Mouse (Mus musculus) small intestine, adult 10 weeks (tissue): Measurements from ENCODE around the gene Retsat. TPM values are rescaled to one million over a fixed set of nuclear protein-coding genes. Genes with fewer than 3 reads are reported as not detected.

Experiments used
- polyA plus RNA-seq: library from polyadenylated mRNA; stranded (reverse); fragments of 350-450 nt; fragmentation: Illumina TruSeq; extraction: RNeasy Lipid Tissue Mini Kit (QIAGEN cat#74804); gene quantifications from one replicate; pipeline ENCODE4 v1.2.3, GENCODE M21; 2014; ENCODE audit warnings: low replicate concordance

The Retsat gene
- polyA plus RNA-seq = 47.4 TPM

GRCm38 (mm10) chr6:72597956-72598753 lies at the start of gene Retsat, which contains the start of gene Elmod3:
Gene Retsat, plus strand, starts transcription at chr6:72598475.
Gene Elmod3, minus strand, starts transcription at chr6:72598413.

DNA sequence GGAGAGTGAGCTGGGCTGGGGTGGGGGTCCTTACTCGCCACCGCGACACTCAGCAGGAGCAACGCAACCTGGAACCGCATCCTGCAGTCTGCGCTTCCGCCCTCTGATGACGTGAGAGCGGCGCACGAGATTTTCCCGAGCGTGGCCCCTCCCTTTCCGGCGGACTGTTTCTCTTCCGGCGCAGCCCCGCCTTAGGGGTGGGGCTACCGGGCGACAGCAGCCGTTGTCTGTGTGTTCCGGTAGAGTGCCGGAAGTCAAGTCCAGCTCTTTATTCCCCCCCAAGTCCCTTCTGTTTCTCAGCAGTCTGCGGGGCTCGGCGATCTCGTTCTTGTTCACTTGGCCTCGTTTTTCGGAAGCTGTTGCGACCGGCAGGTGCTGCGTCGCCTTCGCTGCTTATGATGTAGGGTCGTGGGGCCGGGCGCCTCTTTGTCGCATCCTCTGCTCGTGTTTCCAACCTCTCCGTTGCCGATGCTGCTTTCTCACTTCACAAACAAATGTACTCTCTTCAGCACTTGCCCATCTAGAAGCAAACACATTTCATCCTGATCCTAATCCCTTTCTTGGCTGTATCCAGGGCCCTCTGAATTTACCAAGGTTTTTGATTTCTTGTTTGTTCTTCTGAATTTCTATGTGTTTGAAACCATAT lies 18.5 kb downstream of the Retsat start, which contains the start of gene Tgoln1:
Gene Tgoln1 (minus strand): TSS at position 358 of the 646 bp plus-strand sequence.

Other genes starting within 250 kb of the Retsat start
- gene Tmem150a, start 243.0 kb upstream of the Retsat start, polyA plus RNA-seq = 0.67 TPM
- gene Rnf181, start 231.5 kb upstream of the Retsat start, polyA plus RNA-seq = 189 TPM
- gene Vamp5, start 218.0 kb upstream of the Retsat start, polyA plus RNA-seq = 0.26 TPM
- gene Vamp8, start 207.8 kb upstream of the Retsat start, polyA plus RNA-seq = 93.1 TPM
- gene Ggcx, start 184.2 kb upstream of the Retsat start, polyA plus RNA-seq = 7.6 TPM
- 279 TPM for gene Mat2a, start 158.9 kb upstream of the Retsat start, polyA plus RNA-seq
- gene Sh2d6, start 76.8 kb upstream of the Retsat start, polyA plus RNA-seq = 0.41 TPM
- gene Capg, start 54.1 kb upstream of the Retsat start, polyA plus RNA-seq = not detected
- 13.5 TPM for gene Elmod3, start 62 bp upstream of the Retsat start, polyA plus RNA-seq
- 262 TPM for gene Tgoln1, start 18.5 kb downstream of the Retsat start, polyA plus RNA-seq
- gene Tcf7l1, start 190.8 kb downstream of the Retsat start, polyA plus RNA-seq = 0.30 TPM